Mouse (Mus musculus): Measurements from ENCODE around the gene Agtrap. TPM values are rescaled to one million over a fixed set of nuclear protein-coding genes. Genes with fewer than 3 reads are reported as not detected.
"Not testable (repeated sequence)": the region's sequence is repeated elsewhere in the genome, so short reads cannot be mapped to it uniquely, and the experiment has no call there.

Gene Agtrap
- total RNA-seq, 2 experiments from 2014 or later, result 24.8 to 27.4 TPM

- DNase-seq, result no peak
Observed at GRCm38 (mm10) chr4:148074521-148075189, 13.2 kb downstream of the Agtrap start.

- DNase-seq, result no peak
Observed at GRCm38 (mm10) chr4:148071508-148071907, 16.3 kb downstream of the Agtrap start.

DNA sequence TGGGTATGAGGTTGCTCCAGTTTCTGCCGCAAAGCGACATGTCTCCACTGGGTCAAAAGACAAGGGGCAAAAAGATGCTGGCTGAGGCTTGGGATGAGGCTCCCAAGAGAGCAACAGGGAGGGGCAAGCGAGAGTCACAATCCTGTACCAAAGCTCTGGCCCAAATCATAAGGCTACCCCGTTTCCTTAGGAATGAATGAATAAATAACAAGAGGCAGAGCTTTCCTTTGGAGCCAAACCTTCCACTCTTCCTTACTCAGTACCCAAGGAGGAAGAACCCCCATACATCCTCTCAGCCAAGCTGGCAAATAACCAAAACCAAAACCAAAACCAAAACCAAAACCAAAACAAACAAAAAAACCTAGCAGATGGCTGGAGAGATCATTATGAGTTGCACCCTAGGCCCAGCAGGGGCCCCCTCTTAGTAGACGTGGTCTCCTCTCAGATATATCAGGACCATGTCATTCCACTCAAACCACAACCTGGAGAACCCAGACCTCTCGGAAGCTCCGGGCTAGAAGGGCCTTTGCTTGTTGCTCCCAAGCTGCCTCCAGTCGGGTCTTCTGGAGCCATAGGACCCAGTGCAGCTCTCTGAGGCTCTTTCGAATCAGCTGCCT is 18.1 kb downstream of the Agtrap start:
- DNase-seq, result no peak

DNA sequence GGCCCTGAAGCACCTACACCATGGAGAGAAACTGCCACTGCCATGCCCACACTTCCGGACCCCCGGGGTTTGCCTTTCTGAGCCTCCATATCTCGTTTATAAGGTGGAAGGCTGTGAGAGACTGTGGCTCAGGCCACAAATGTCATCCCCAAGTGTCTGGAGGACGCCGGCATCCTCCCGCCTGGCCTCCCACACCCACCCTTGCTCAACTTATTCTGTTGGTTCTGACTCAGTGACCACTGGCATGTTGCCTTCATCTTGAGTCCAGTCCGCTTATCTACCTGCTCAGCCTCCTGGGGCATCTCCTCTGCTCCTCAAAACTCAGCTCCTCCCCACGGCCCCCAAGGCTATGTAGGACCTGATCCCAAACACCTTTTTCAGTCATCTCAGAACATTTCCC is 20.5 kb downstream of the Agtrap start:
- no peak for DNase-seq

DNA sequence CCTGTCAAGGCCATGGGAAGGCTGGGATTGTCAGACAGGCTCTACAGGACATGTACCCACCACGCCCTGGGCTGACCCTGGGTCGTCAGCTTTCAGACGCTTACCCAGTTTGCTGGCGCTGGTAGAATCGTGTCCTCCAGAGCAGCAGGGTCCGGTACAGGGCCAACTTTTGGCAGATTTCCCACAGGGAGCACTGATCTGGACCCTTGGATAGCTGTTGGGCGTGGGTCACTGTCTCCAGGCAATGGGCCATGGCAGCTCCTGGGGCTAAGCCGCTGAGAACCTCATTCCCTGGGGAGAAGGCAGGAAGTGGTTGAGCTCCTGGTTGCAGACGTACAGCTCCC is 21.5 kb downstream of the Agtrap start:
- DNase-seq, result peak; percentile 53

DNA sequence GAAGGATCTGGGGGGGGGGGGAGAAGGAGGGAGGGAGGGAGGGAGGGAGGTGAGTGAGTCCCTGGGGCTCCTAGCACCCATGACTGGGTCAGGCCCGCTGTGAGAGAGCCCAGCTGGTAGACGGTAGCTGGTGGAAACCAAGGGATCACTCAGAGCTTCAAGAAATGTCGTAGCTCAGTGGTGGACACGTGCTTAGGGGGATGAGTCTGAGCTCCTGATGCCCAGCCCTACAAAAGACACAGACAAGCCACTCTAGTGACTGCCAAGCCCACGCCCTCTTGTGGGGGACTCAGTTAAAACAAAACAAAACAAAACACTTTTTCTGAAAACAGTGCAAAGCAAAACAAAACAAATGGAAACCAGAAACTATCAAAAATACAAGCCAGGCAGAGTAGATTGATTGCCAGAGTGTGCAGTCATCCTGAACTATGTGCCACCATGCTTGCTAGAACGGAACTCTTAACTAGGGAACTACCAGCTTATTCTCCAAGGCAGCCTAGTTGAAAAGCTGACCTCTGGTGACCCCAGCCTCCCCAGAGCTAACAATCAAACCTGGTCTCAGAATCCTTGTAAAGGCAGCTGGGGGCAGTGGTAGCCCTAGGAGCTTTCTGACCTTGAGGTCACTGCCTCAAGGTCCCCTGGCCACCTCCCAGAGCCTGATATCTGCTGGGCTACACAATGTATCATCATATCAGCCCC is 22.0 kb downstream of the Agtrap start:
- no peak for DNase-seq

DNA sequence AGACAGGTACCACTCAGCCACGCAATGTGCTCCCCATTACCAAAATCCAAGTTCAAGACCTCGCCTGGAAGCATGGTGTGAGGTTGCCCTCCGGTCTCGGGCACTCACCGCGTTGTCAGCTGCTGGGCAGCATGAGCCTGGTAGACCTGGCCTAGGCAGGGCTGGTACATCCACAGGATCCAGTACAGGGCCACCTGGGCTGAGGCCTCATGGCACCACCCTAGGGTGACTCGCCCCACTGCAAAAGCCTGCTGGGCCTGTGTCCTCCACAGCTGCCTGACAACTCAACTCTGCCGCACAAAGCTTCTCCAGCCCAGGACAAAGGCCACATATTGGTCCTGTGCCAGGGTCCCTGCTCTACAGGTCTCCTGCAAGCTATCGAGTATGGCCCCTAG is 26.7 kb downstream of the Agtrap start:
- no peak for DNase-seq

DNA sequence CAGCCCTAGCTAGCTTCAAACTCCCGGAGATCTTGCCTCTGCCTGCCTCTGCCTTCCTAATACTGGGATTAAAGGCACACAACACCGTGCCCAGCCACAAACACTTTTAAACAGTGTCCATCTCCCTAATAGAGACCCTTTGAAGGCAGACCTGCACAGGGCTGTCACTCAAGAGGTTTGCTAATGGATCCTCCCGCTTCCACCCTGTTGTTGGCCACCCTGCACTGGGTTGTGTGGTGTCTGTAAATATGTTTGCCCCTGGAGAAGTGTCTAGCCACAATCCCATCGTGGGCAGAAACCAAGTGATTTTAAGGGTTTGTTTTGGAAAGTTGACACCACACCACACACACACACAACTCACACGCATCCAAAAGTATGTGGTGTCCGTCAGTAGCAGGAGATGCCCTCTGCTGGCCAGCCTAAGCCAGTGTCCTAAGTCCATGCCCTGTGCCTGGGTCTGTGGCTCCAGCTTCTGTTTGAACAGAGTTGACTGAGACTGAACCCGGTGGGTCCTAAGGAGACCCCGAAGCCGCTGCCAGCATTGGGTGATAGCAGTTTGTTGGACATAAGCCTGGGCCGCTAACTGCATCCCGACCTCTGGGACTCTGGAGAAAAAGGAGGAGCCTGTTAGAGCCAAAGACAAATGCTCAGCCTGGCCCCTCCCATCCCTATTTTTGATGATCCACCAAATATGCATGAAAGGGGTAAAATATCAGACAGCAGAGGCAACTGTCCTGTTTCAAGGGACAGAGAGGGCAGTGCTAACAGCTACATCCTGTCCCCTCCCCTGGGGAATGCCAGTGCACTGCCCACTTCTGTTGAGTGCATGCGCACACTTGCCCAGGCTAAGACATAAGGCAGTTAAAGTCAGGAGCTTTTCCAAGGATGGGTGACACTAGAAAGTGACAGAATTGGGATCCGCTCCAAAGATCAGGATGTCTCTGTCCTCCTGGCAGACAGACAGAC is 27.4 kb downstream of the Agtrap start:
- DNase-seq, result peak; percentile 71

DNA sequence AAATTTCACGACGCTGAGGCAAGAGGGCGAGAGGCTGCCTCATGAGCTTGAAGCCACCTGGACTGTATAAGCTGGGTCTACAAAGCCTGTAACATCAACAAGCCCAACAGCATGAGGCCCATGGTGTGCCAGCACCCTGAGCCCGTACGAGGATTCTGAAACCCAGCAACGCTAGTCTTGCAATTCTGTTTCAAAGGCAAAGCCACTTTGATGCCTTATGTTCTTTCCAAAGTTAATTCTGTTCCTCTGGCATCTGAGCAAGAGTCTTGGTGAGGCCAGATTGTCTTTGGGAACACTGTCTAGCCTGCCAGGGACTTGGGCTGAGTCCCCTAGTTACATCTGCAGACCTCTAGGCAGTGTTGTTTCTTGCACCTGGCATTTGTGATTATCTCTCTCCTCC is 28.8 kb downstream of the Agtrap start:
- DNase-seq, result no peak

DNA sequence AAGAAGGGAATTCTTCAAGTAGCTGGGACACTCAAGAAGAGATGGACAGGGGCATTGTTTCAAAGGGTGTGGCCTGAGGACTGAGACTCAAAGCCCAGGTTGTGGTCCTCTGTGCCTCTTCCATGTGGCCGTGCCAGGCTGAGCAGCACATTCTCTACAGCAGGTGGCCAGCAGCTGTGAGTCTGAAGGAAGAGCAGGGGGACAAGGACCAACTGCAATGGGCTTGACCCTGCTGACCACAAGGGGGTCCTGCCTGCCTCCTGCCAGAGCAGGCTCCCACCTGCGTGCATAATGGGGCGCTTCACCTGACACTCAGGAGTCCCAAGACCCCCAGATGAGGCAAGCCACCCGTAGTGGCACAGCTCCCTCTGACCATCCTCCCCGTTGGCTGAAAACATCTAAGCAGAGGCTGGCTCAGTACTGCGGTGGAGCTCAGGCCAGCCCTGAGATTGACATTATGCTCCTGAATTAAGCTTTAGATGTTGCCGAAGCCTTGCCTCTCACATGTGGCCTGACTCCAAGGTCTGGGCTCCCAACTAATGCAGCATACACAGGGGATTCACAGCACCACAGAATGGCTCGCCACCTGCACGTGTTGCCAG is 29.5 kb downstream of the Agtrap start:
- DNase-seq, result no peak

DNA sequence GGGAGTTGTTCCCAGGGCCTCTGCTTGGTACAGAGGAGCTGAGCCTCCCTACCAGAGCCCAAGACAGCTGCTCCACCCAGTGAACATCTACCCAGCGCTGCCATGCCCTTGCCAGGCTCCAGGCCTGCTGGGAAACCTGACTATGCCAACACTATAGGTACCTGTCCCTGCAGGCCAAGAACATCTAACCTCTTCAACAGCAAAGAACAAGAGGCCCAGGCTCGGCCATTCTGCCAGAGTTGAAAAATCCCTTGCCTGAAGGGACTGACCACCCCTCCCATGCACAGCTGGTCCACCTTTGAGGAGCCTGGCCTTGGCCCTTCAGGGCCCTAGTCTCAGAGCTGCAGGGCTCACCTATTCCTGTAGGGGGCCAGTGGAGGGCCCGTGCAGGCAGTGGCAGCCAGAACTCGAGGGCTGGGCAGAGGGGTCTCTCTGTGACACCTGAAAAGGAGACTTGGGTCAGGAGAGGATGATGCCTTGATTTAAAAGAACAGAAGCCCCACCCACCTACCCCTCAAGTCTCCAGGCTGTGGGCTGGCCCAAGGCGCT is 30.1 kb downstream of the Agtrap start:
- no peak for DNase-seq

GRCm38 (mm10) chr4:148056801-148057200 is 31.0 kb downstream of the Agtrap start:
- DNase-seq, result peak; percentile 85

DNA sequence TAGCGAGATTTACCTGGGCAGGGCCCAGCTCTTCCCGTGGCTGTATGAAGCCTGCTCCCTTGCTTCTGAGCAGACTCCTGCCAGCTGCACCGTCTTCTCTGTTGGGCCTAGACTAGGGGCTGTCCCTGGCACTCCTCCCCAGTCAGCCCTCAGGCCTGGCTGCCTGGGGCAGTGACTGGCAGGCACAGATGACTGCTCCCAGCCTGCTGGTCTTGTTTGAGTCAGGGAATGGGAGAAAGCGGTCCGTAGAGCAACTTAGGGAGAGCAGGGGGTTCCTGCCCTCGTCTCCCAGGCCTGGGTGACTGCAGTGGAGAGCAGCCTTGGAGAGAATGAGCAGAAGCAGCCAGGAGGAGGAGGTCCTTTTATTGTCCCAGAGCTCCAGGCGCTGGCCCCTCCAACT is 31.6 kb downstream of the Agtrap start:
- no peak for DNase-seq

GRCm38 (mm10) chr4:148054961-148055695 is 32.7 kb downstream of the Agtrap start:
- DNase-seq, result no peak

- no peak for DNase-seq
Observed at GRCm38 (mm10) chr4:148053417-148053920, 34.4 kb downstream of the Agtrap start.

DNA sequence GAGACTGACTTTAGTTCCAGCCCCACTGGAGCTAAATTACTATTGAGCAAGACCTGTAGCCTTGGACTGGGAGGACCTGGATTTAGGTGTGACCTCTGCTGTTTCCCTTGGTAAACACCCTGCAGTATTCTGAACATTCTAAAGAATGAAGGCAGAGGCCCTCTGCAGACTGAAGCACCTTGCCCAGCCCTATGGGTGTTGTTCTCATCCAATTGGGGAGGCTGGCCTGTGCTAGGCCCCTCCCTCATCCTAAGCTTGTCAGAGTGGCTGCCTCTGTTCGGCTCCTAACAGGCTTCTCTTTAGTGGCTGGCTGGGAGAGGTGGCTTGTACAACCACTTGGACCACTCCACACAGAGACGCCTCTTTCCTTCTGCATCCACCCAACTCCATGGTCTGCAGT is 34.9 kb downstream of the Agtrap start:
- no peak for DNase-seq

DNA sequence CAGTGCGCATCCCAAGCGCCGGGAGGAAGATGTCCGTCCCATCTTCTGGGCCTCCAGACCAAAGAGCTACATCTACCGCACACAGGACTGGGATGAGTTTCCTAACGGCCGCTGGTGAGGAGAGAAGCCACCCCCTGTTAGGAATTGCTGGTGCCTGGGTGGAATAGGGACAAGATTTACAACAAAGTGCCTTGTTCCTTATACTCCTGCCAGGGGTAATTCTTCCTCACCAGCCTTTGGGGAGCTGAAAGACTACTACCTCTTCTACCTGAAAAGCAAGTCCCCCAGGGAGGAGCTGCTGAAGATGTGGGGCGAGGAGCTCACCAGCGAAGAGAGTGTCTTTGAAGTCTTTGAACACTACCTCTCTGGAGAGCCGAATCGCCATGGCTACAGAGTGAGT is 35.9 kb downstream of the Agtrap start:
- DNase-seq, result no peak

- no peak for DNase-seq
Observed at GRCm38 (mm10) chr4:148051046-148051776, 36.6 kb downstream of the Agtrap start.

DNA sequence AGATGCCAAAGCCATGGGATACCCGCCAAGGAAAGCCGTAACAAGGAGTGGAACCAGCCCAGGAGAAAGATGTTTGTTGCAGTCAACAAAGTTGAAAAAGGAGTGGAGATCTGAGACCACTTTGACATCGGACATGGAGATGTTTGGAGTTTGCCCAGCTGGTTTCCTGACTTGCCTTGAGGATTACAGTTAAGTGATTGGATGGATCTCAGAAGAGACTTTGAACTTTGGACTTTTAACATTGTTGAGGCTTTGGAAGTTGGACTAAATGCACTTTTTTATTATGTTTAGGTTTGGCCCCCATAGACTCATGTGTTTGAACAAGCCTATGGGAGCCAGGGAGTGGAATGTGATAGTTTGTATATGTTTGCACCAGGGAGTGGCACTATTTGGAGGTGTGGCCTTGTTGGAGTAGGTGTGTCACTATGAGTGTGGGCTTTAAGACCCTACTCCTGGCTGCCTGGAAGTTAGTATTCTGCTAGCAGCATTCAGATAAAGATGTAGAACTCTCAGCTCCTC is 37.4 kb downstream of the Agtrap start:
- DNase-seq, result not testable (repeated sequence)

GRCm38 (mm10) chr4:148046450-148047031 is 41.3 kb downstream of the Agtrap start:
- DNase-seq, result no peak
